Mouse (Mus musculus) myocyte (in vitro differentiated cells): ENCODE data around the gene Ptprm. TPM values are rescaled to one million over a fixed set of nuclear protein-coding genes. Genes with fewer than 3 reads are reported as not detected.

Experiments
- H3K27me3 ChIP-seq: one replicate; pipeline ENCODE4 v1.6.1; 2011; ENCODE audit not compliant: control insufficient read depth, insufficient read depth, insufficient read length
- H3K36me3 ChIP-seq: one replicate; pipeline ENCODE4 v1.6.1; 2011; ENCODE audit not compliant: control insufficient read depth, insufficient read depth
- H3K4me2 ChIP-seq: one replicate; pipeline ENCODE4 v1.6.1; 2011; ENCODE audit warnings: low read depth, control low read depth
- H3K4me3 ChIP-seq: one replicate; pipeline ENCODE4 v1.5.1; 2011; ENCODE audit warnings: mild to moderate bottlenecking, control low read depth, moderate library complexity
- H3K79me2 ChIP-seq: one replicate; pipeline ENCODE4 v1.6.1; 2011; ENCODE audit not compliant: control insufficient read depth, insufficient read depth
- H3ac ChIP-seq: one replicate; pipeline ENCODE4 v1.6.1; 2011; ENCODE audit not compliant: control insufficient read depth, insufficient read length
- CEBPB ChIP-seq: IDR thresholded peaks from 2 replicates; pipeline ENCODE4 v1.6.1; 2011; ENCODE audit warnings: mild to moderate bottlenecking, moderate library complexity; ENCODE audit not compliant: poor library complexity, insufficient read depth, severe bottlenecking
- E2F4 ChIP-seq: IDR thresholded peaks from one replicate; pipeline ENCODE4 v1.6.1; 2011; ENCODE audit warnings: mild to moderate bottlenecking, control low read depth, moderate library complexity; ENCODE audit not compliant: insufficient read depth
- MAX ChIP-seq: IDR thresholded peaks from one replicate; pipeline ENCODE4 v1.6.1; 2011; ENCODE audit warnings: low read depth, mild to moderate bottlenecking, control low read depth
- MYOD1 ChIP-seq, 3 experiments: IDR thresholded peaks; one replicate each; pipeline ENCODE4 v1.6.1; 2011; ENCODE audit warnings: control low read depth in 2 of 3, low read depth in 2 of 3, mild to moderate bottlenecking in 2 of 3, moderate library complexity in 1 of 3; ENCODE audit not compliant: insufficient read length in 2 of 3, control insufficient read depth in 1 of 3
- MYOG ChIP-seq, 3 experiments: IDR thresholded peaks; one replicate each; pipeline ENCODE4 v1.6.1; 2011; ENCODE audit warnings: control low read depth in 2 of 3, low read depth in 2 of 3, mild to moderate bottlenecking in 2 of 3; ENCODE audit not compliant: insufficient read length in 2 of 3, control insufficient read depth in 1 of 3, insufficient read depth in 1 of 3
- POLR2A ChIP-seq: IDR thresholded peaks from one replicate; pipeline ENCODE4 v1.6.1; 2011; ENCODE audit warnings: low read depth, mild to moderate bottlenecking, control low read depth, moderate library complexity; ENCODE audit not compliant: insufficient read length
- POLR2AphosphoS2 ChIP-seq: IDR thresholded peaks from one replicate; pipeline ENCODE4 v1.6.1; 2011; ENCODE audit warnings: low read depth, control low read depth; ENCODE audit not compliant: insufficient read length
- REST ChIP-seq: IDR thresholded peaks from one replicate; pipeline ENCODE4 v1.6.1; 2011; ENCODE audit warnings: mild to moderate bottlenecking, control low read depth, moderate library complexity; ENCODE audit not compliant: insufficient read depth, insufficient read length
- SRF ChIP-seq: IDR thresholded peaks from one replicate; pipeline ENCODE4 v1.6.1; 2011; ENCODE audit warnings: low read depth; ENCODE audit not compliant: control insufficient read depth, insufficient read length
- TCF12 ChIP-seq: IDR thresholded peaks from one replicate; pipeline ENCODE4 v1.6.1; 2011; ENCODE audit warnings: mild to moderate bottlenecking, control low read depth; ENCODE audit not compliant: poor library complexity, insufficient read depth, severe bottlenecking
- TCF3 ChIP-seq: IDR thresholded peaks from one replicate; pipeline ENCODE4 v1.6.1; 2011; ENCODE audit warnings: low read depth, control low read depth; ENCODE audit not compliant: insufficient read length
- USF1 ChIP-seq: IDR thresholded peaks from one replicate; pipeline ENCODE4 v1.6.1; 2011; ENCODE audit warnings: low read depth, mild to moderate bottlenecking, control low read depth, moderate library complexity
- polyA plus RNA-seq: library from polyadenylated mRNA; unstranded; fragments of >200 nt; fragmentation: generic; extraction: Trizol; gene quantifications from one replicate; pipeline ENCODE4 v1.2.1, GENCODE M21; 2012; ENCODE audit warnings: missing spikeins

The Ptprm gene
- polyA plus RNA-seq, 1 experiment, result 6.5 TPM

DNA sequence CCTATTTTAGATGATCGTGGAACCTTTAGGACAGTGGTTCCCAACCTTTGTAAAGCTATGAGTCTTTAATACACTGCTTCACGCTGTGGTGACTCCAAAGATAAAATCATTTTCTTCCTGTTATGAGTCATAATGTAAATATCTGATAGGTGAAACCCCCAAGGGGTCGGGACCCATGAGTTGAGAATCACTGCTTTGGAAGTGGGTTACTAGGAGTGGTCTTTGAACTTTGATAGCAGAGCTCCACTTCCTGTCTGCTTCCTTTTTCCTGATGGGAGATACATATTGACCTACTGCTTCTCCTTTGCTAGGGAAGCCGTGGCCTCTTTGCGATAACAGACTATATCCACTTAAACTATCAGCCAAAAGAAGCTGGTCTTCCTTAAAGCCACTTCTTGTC is 27.4 kb upstream of the Ptprm start:
- H3K36me3 ChIP-seq, result no peaks in the 10 kb centered on the region
- no peak overlapping the region for H3ac ChIP-seq
- no peaks in the 10 kb centered on the region for H3K79me2 ChIP-seq
- TF ChIP-seq REST (no peak), USF1 (no peak), MYOD1 (IDR thresholded peaks at IDR 0.05; ENCODE audit: control insufficient read depth in 1 of 3, insufficient read length in 2 of 3, low read depth in 2 of 3) (no peak), TCF12 (no peak), E2F4 (no peak)
- H3K27me3 ChIP-seq, result no peaks in the 10 kb centered on the region
- no peak overlapping the region for H3K4me3 ChIP-seq
- no peak overlapping the region for H3K4me2 ChIP-seq

DNA sequence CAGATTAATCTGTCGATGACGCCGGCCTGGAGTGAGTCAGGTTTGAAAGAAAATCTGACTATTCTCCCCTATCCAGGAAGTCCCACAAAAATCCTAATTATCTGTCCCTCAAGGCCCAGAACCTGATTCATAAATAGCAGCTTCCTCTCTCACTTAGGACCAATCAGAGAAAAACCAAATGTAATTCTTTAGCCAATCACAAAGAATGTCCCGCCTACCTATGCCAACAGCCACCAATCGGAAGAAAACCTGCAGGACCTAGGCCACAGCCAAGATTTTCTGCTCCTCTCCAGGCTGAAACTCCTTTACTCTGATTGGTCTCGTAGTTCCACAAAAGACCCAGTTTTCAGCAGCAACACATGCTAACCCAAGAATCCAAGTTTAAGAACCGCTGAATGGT is 13.6 kb upstream of the Ptprm start:
- no peak for TF ChIP-seq MYOD1 (IDR thresholded peaks at IDR 0.05; ENCODE audit: control insufficient read depth in 1 of 3, insufficient read length in 2 of 3, low read depth in 2 of 3)
- TF ChIP-seq TCF3, result no peak
- TF ChIP-seq CEBPB, result no peak
- TF ChIP-seq E2F4, result no peak
- no peak for TF ChIP-seq POLR2AphosphoS2
- TF ChIP-seq MAX, result no peak
- no peak for TF ChIP-seq POLR2A
- TF ChIP-seq USF1, result no peak
- TF ChIP-seq MYOG (IDR thresholded peaks at IDR 0.05; ENCODE audit: control insufficient read depth in 1 of 3, insufficient read depth in 1 of 3, insufficient read length in 2 of 3, low read depth in 2 of 3), result no peak
- no peak for TF ChIP-seq REST
- no peak for TF ChIP-seq TCF12
- TF ChIP-seq SRF, result no peak
- no peaks in the 10 kb centered on the region for H3K27me3 ChIP-seq
- no peak overlapping the region for H3K4me3 ChIP-seq
- no peak overlapping the region for H3ac ChIP-seq
- H3K36me3 ChIP-seq, result no peaks in the 10 kb centered on the region
- H3K4me2 ChIP-seq, result no peak overlapping the region
- H3K79me2 ChIP-seq, result no peaks in the 10 kb centered on the region

DNA sequence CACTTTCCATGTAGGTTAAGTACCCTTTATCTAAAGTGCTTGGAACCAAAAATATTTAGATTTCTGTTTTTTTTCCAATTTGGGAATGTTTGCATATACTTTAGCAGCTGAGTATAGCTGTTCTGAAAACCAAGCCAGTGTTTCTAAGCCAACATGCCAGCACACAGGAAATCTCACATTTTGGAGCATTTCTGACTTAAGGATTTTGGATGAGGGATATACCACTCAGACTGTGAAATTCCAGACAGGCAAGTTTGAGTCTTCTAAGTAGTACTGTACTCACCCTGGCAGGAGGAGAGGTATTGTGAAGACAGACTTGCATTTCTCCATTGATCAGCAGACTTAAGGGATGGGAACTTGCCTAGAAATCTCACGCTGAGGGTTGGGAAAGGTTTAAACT is 10.2 kb upstream of the Ptprm start:
- TF ChIP-seq TCF12 (no peak), MYOG (IDR thresholded peaks at IDR 0.05; ENCODE audit: control insufficient read depth in 1 of 3, insufficient read depth in 1 of 3, insufficient read length in 2 of 3, low read depth in 2 of 3) (no peak), TCF3 (no peak), CEBPB (no peak), E2F4 (no peak)
- H3K36me3 ChIP-seq, result no peaks in the 10 kb centered on the region
- no peak overlapping the region for H3K4me2 ChIP-seq
- H3ac ChIP-seq, result no peak overlapping the region
- H3K79me2 ChIP-seq, result no peaks in the 10 kb centered on the region
- H3K4me3 ChIP-seq, result no peak overlapping the region
- no peaks in the 10 kb centered on the region for H3K27me3 ChIP-seq

DNA sequence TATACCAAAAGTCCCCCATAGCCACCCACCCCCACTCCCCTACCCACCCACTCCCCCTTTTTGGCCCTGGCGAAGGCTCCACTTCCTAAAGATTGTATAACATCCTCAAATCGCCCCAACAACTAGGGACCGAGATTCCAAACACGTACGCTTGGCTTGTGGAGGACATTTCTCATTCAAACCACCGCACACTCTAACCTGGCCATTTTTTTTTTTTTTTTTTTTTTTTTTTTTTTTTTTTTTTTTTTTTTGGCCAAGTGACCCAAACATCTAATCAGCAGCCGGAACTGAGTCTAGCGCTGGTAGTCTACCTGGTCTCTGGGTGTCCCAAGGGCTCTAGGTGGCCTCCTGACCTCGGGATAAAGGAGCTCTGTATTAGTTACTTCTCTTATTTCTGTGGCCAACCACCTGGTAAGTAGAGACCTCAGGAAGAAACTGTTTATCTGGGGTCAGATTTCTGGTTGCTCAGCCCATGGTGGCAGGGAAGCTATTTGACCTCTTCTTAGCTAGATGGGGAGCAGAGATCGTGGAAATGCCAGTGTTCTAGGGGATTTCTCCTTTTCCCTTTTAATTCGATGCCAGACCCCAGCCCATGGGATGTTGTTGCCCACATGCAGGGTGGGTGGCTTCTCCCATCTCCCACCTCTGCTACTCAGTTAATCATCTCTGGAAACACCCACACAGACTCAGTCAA is 9.3 kb upstream of the Ptprm start:
- Histone ChIP-seq H3K36me3 (no peaks in the 10 kb centered on the region), H3K27me3 (no peaks in the 10 kb centered on the region), H3K79me2 (no peaks in the 10 kb centered on the region), H3ac (no peak overlapping the region), H3K4me2 (no peak overlapping the region), H3K4me3 (no peak overlapping the region)
- TF ChIP-seq CEBPB (no peak), MAX (no peak), POLR2AphosphoS2 (no peak), TCF3 (no peak), E2F4 (no peak), USF1 (no peak), MYOD1 (IDR thresholded peaks at IDR 0.05; ENCODE audit: control insufficient read depth in 1 of 3, insufficient read length in 2 of 3, low read depth in 2 of 3) (no peak), TCF12 (no peak)

DNA sequence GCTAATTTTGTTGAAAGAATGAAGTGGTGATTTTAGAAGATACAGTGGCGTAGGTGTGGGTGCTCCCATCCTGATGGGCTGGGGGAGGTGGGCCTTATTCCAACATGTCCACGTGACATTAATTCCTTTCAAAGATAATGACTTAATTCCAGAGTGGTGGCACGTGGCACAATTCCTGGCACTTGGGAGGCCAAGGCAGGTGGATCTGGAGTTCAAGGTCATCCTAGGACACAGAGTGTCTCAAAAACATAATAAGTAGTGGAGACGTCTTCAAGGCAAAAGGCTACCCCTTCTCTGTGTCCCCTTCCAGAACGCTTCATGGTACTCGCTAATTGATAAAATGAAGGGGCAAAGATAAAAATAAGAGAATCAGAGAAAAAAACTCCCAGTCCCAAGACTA is 7.9 kb upstream of the Ptprm start:
- H3K27me3 ChIP-seq, result no peaks in the 10 kb centered on the region
- H3K36me3 ChIP-seq, result no peaks in the 10 kb centered on the region
- TF ChIP-seq TCF3, result no peak
- TF ChIP-seq SRF, result no peak
- no peak for TF ChIP-seq TCF12
- TF ChIP-seq POLR2A, result no peak
- no peak for TF ChIP-seq MYOG (IDR thresholded peaks at IDR 0.05; ENCODE audit: control insufficient read depth in 1 of 3, insufficient read depth in 1 of 3, insufficient read length in 2 of 3, low read depth in 2 of 3)
- no peak for TF ChIP-seq POLR2AphosphoS2
- TF ChIP-seq USF1, result no peak
- H3K4me3 ChIP-seq, result no peak overlapping the region
- H3K79me2 ChIP-seq, result no peaks in the 10 kb centered on the region
- no peak overlapping the region for H3ac ChIP-seq
- H3K4me2 ChIP-seq, result no peak overlapping the region
